Mouse (Mus musculus) cerebellum, adult 11-12 months (tissue): Measurements from ENCODE around the gene Ap3d1.

Source experiments
- DNase-seq: peaks from one replicate; pipeline ENCODE4 v3.0.0; 2022

Ap3d1 gene

DNA sequence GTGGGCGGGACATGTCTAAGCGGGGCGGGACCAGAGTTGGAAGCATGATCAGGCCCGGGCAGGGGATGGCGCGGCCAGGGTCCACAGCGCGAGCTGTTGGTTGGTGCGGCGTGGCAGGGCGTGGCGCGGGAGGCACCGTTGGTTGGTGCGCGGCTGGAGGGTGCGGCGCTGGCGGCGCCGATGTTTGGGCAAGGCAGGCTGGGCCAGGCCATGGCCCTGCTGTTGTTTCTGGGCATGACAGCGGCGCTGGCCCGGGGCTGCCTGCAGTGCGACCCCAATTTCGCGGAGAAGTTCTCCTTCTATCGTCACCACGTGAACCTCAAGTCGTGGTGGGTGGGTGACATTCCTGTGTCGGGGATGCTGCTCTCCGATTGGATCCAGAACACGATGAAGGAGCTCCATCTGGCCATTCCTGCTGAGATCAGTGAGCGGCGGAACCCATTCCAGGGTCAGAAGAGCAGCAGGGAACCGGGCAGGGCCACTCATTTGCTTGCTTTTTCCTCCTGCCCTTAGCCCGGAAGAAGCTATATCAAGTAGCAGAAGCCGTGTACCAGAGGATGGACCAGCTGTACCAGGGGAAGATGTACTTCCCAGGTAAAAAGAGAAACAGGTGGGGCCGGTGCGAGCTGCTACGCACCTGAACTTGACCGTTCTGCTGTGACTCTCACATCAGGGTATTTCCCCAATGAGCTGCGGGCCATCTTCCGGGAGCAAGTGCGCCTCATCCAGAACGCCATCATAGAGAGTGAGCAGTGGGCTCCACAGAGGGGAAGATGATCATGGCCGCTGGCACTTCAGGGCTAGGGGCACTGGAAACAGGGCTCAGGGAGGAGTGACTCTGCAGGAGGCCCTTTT, 39.3 kb downstream of the Ap3d1 start:
- DNase-seq = peak; percentile 97

DNA sequence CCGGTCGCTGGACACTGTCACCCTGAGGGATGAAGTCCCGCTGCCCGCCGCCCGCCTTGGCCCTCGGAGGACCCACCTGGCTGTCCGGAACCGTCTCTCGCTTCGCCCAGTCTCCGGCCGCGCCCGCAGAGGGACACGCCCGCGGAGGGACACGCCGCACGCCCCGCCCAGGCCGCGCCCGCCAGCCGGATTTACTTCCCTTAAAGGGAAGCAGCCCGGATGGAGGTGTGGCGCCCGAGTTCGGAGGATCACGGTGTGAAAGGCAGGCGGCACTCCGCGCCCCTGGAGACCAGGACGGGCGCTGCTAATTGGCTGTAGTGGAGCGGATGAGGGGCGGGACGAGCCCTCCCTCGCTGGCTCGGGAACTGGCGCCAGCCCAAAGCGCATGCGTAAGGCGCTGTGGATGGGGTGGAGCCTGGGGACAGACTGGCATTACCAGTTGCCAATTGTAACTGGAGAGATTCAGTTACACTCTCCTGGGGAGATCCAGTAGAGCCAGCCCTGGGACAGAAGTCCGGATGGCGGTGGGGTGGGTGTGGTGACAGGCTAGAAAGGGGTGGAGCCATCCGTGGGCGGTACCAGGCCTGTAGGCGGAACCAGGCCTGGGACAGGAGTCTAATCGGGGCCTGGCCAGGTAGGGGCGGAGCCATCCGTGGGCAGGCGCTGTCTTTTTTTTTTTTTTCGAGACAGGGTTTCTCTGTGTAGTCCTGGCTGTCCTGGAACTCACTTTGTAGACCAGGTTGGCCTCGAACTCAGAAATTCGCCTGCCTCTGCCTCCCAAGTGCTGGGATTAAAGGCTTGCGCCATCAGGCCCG, 40.1 kb downstream of the Ap3d1 start, which contains the start of the genes Mob3a and Izumo4:
Mob3a (minus strand) TSS at position 257 of the 815 bp plus-strand sequence.
Izumo4 (plus strand) TSS at position 464 of the 815 bp plus-strand sequence.
- peak; percentile 100 for DNase-seq

DNA sequence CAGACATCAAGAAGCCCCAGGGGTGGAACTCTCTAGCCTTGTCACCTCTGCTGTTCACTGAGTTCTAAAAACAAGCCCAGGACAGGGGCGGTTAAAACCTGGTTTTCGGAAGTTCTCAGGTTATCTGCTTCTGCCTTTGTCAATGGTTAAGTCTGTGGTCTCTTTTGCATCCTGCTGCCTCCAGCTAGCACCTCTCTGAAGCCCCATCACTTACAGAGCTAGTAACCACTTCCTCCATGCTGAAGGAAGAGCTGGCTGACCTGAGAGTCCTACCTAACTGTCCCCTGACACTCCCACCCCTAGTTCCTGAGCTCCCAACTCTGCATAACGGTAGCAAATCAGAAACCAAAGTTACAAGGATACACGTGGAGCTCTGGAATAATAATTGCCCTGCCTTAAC, 41.3 kb downstream of the Ap3d1 start:
- no peak for DNase-seq

DNA sequence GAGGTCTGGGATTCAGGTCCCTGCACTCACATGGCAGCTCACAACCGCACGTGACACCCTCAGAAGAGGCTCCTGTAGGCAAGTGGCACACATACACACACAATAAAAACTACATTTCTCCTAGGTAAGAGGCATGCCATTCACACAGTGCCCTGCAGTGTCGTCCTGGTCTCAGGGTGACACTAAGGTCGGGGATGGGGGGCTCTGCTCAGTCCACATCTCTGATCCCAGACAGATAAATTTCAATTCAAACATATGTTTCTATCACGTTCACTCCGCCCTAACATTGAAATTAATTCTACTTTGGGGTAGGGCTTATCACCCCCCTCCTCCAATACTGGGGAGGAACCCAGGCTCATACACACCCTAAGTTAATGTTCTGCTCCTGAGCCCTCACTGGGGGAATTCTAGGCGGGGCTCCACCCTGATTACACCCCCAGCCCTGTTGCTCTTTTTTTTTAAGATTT, 42.0 kb downstream of the Ap3d1 start:
- no peak for DNase-seq

DNA sequence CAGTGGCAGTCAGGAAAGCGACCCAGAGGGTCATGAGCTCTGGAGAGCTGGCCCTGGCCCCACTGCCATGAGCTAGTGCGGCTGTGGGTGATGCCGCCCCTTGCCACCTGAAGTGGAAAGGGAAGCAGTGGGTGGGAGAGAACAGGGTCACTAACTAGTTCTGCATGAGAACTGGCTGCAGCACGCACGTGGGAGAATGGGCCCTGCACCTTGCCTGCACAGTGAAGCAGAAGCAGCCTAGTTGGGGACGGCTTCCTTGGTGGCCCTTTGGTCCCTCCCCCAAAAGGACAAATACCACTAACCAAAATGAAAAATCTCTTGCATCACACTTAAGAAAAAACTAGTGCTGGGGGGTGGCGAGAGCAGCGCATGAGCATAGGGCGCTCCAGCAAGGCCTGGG, 43.5 kb downstream of the Ap3d1 start:
- DNase-seq = no peak

DNA sequence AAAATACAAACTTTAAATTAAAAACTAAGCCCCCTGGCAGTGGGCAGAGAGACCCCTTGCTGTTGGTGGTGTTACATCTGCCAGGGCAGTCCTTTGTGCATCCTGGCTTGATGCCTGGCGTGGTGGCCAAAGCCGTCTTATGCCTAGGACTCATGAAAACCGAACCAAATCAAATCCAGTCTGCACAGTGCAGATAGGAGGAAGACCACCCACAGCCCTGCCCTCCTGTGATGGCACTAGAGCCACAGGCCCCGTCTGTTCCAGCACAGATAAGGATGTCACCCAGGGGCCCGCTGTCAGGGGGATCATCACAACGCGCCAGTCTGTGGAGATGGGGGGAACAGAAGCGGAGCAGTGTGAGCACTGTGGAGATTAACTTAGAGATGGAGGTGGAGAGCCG, 44.3 kb downstream of the Ap3d1 start:
- DNase-seq = no peak

- no peak for DNase-seq
Measured at GRCm38 (mm10) chr10:80697393-80697787, 44.7 kb downstream of the Ap3d1 start.

GRCm38 (mm10) chr10:80696502-80697392, 45.3 kb downstream of the Ap3d1 start:
- no peak for DNase-seq

GRCm38 (mm10) chr10:80695801-80696501, 46.1 kb downstream of the Ap3d1 start:
- DNase-seq = no peak

DNA sequence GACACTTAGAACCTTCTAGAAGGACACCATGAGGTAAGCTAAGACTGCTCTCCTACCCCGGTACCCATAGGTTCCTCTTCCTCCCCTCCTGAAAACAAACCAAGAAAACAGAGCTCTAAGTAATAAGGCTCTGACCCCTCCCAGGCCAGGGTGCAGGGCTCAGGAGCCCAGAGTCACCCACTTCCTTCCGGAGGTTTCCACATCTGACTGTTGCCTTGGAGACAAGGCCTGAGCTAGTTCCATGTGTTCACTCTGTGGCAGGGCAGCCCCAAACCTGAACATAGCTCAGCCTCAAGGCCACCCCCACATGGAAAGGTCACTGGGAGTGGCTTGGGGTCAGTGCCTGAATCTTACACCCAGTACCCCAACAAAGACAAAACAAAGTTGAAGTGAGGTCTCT, 46.9 kb downstream of the Ap3d1 start:
- DNase-seq = no peak

GRCm38 (mm10) chr10:80694159-80694938, 47.7 kb downstream of the Ap3d1 start:
- no peak for DNase-seq

GRCm38 (mm10) chr10:80693401-80694045, 48.5 kb downstream of the Ap3d1 start:
- DNase-seq = no peak

- no peak for DNase-seq
Measured at GRCm38 (mm10) chr10:80692249-80693165, 49.6 kb downstream of the Ap3d1 start.

GRCm38 (mm10) chr10:80687850-80688249, 54.2 kb downstream of the Ap3d1 start:
- peak; percentile 71 for DNase-seq

DNA sequence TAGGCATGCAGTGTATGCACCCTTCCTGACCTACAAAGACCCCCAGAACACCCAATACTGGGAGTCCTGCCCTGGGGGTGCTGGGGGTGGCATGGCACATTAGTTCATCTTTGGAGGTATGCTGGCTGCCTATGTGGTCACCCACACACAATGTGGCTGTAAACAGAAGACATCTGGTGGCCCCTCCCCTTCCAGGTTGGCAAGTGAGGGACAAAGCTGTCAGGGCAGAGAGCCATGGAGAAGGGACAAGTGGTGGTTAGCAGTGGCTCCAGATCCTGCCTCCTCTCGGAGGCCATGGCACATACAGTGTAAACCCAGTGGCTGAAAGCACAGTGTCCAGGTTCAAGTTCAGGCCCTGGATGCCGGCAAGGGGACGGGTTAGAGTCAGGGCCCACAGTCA, 55.4 kb downstream of the Ap3d1 start:
- no peak for DNase-seq

GRCm38 (mm10) chr10:80684984-80685383, 57.1 kb downstream of the Ap3d1 start:
- DNase-seq = no peak

- DNase-seq = no peak
Measured at GRCm38 (mm10) chr10:80684214-80684613, 57.9 kb downstream of the Ap3d1 start.

GRCm38 (mm10) chr10:80683647-80684046, 58.4 kb downstream of the Ap3d1 start:
- no peak for DNase-seq

- no peak for DNase-seq
Measured at GRCm38 (mm10) chr10:80682003-80682402, 60.1 kb downstream of the Ap3d1 start.
